Mouse (Mus musculus) stomach, embryonic 16.5 days (tissue): ENCODE data around the gene Ilf3. TPM values are rescaled to one million over a fixed set of nuclear protein-coding genes. Genes with fewer than 3 reads are reported as not detected.

Source experiments
- ATAC-seq: fragments of 200-750 bp; cut with Nextera tagmentation; 2 replicates; pipeline ENCODE4 v1.8.0; 2017; ENCODE audit warnings: moderate number of reproducible peaks, moderate TSS enrichment; ENCODE audit not compliant: insufficient read depth, low FRiP score
- H3K27ac ChIP-seq: fragments of 300-500 bp; sonication (generic); 2 replicates; pipeline ENCODE4 v1.5.1; 2014; ENCODE audit warnings: low read length
- H3K27me3 ChIP-seq: fragments of 300-500 bp; sonication (generic); 2 replicates; pipeline ENCODE4 v1.6.1; 2014; ENCODE audit warnings: low read length, control low read depth, mixed read lengths; ENCODE audit not compliant: control insufficient read depth, insufficient read depth
- H3K36me3 ChIP-seq: fragments of 300-500 bp; sonication (generic); 2 replicates; pipeline ENCODE4 v1.6.1; 2014; ENCODE audit warnings: low read length; ENCODE audit not compliant: control insufficient read depth, insufficient read depth
- H3K4me1 ChIP-seq: fragments of 300-500 bp; sonication (generic); 2 replicates; pipeline ENCODE4 v1.6.1; 2014; ENCODE audit warnings: low read length, control low read depth, mixed read lengths; ENCODE audit not compliant: control insufficient read depth, insufficient read depth
- H3K4me2 ChIP-seq: fragments of 300-500 bp; sonication (generic); 2 replicates; pipeline ENCODE4 v1.6.1; 2014; ENCODE audit warnings: low read depth, low read length, mixed read lengths
- H3K4me3 ChIP-seq: fragments of 300-500 bp; sonication (generic); replicated peaks from 2 replicates; pipeline ENCODE4 v1.5.1; 2014; ENCODE audit warnings: mild to moderate bottlenecking, low read length
- H3K9ac ChIP-seq: fragments of 300-500 bp; sonication (generic); 2 replicates; pipeline ENCODE4 v1.6.1; 2014; ENCODE audit warnings: low read length
- H3K9me3 ChIP-seq: fragments of 300-500 bp; sonication (generic); replicated peaks from 2 replicates; pipeline ENCODE4 v1.6.1; 2016; ENCODE audit warnings: low read length, control low read depth; ENCODE audit not compliant: control insufficient read depth
- WGBS: fragments of 180-500 bp; shearing (Covaris S2); extraction: QIAGEN DNeasy Blood & Tissue Kit; methylation state at CpG from one replicate; pipeline ENCODE4 v1.1.7; 2014; 5-methylcytosine and 5-hydroxymethylcytosine counted together
- polyA plus RNA-seq: library from polyadenylated mRNA; unstranded; fragments of >200 nt; fragmentation: Nextera tagmentation; extraction: Ambion mirVana; gene quantifications from 2 replicates; pipeline ENCODE4 v1.2.1, GENCODE M21; 2015

The Ilf3 gene
- polyA plus RNA-seq, 1 experiment from 2014 or later = 144 TPM

DNA sequence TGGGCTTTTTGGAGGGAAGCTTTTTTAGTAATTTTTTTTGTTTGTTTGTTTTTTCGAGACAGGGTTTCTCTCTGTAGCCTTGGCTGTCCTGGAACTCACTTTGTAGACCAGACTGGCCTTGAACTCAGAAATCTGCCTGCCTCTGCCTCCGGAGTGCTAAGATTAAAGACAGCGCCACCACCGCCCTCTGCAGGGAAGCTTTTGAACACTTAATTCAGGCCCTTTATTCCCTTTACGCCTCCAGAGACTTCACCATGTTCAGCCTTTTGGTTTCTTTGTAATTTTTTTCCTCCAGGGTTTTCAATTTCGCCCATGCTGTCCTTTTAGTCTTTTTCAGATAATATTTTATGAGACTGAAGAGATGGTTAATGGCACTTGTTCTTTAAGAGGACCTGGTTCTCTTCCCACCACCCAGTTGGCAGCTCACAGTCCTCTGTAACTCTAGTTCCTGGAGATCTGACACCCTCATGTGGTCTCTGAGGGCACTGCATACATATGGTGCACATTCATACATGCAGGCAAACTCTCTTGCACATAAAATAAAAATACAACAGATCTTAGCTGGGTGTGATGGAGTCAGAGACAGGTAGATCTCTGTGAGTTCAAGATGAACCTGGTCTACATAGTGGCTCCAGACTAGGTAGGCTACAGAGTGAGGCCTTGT, 77.5 kb downstream of the Ilf3 start:
- no peak for ATAC-seq
- no peak overlapping the region for H3K9ac ChIP-seq
- no peak overlapping the region for H3K4me3 ChIP-seq
- WGBS = 95% methylated on average over 6 of the region's 6 CpGs
- H3K36me3 ChIP-seq = no peaks in the 10 kb centered on the region
- peaks cover 6% of the 10 kb centered on the region for H3K4me1 ChIP-seq
- H3K27me3 ChIP-seq = no peaks in the 10 kb centered on the region
- no peaks in the 10 kb centered on the region for H3K9me3 ChIP-seq
- no peak overlapping the region for H3K27ac ChIP-seq
- no peak overlapping the region for H3K4me2 ChIP-seq

DNA sequence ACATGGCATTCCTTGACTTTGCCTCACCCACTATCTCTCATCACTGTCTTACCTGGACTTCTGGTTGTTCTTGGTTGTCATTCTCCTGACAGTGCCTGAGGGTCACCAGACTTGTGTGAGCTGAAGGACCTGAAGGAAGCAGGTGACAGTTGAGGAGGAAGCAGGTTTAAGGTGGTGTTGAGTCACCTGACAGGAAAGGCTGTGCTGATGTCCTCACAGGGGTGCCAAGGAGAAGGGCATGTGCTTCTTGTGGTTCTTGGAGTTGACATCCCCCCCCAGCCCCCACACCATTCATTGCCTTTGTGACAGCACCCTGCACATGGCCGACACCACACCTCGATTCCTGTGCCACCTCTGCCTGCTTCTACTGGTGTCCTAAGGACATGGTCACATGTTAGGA, 80.1 kb downstream of the Ilf3 start:
- Histone ChIP-seq H3K36me3 (no peaks in the 10 kb centered on the region), H3K9ac (no peak overlapping the region), H3K27ac (no peak overlapping the region), H3K4me1 (peaks cover 18% of the 10 kb centered on the region), H3K4me2 (no peak overlapping the region), H3K4me3 (no peak overlapping the region), H3K27me3 (no peaks in the 10 kb centered on the region), H3K9me3 (no peaks in the 10 kb centered on the region)
- no peak for ATAC-seq
- 90% methylated on average over 2 of the region's 2 CpGs for WGBS

DNA sequence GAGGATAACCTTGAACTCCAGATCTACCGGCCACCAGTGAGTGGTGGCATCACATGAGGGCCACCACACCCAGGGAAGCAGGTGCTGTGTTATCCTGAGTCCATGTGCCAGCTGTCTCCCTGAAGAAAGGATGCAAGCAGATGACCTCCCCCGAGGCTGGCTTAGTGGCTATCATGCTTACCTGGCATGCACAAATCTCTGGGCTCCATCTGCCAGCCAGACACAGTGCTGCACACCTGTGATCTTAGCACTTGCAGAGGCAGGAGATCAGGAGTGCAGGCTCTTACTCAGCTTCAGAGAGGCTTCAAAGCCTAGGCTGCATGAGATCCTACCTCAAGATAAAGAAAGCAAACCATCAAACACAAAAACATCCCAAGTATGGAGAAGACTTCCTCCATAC, 82.0 kb downstream of the Ilf3 start:
- Histone ChIP-seq H3K9me3 (no peaks in the 10 kb centered on the region), H3K9ac (no peak overlapping the region), H3K36me3 (no peaks in the 10 kb centered on the region), H3K27me3 (no peaks in the 10 kb centered on the region), H3K4me3 (no peak overlapping the region), H3K4me2 (no peak overlapping the region), H3K4me1 (peaks cover 18% of the 10 kb centered on the region), H3K27ac (peak overlapping the region; percentile 24)
- no peak for ATAC-seq
- WGBS = 79% methylated on average over 2 of the region's 2 CpGs

DNA sequence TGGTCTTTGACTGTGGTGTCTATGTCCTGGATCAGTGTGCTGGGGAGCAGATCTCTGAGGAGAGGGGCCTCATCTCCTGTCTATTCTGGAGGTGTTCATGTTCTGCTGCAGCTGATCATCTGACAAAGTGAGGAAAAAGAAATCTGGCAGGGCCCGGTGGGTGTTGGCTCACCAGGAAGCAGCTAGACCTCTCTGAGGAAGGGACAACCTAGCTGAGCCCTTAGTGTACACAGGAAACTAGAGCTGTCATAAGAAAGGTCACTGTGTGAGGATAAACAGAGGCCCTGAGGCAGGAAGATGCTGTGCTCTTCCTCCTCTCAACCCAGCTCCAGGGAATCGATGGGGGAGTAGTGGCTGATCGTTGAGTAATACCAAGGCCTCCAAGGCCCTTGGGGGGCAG, 82.6 kb downstream of the Ilf3 start:
- H3K9me3 ChIP-seq = no peaks in the 10 kb centered on the region
- no peak overlapping the region for H3K4me3 ChIP-seq
- H3K27me3 ChIP-seq = no peaks in the 10 kb centered on the region
- ATAC-seq = 0 out of 2 replicates have a peak, but pooled peaks have one; percentile 34
- peaks cover 19% of the 10 kb centered on the region for H3K4me1 ChIP-seq
- no peak overlapping the region for H3K9ac ChIP-seq
- H3K4me2 ChIP-seq = no peak overlapping the region
- 65% methylated on average over 3 of the region's 3 CpGs for WGBS
- no peaks in the 10 kb centered on the region for H3K36me3 ChIP-seq
- peak overlapping the region; percentile 24 for H3K27ac ChIP-seq

DNA sequence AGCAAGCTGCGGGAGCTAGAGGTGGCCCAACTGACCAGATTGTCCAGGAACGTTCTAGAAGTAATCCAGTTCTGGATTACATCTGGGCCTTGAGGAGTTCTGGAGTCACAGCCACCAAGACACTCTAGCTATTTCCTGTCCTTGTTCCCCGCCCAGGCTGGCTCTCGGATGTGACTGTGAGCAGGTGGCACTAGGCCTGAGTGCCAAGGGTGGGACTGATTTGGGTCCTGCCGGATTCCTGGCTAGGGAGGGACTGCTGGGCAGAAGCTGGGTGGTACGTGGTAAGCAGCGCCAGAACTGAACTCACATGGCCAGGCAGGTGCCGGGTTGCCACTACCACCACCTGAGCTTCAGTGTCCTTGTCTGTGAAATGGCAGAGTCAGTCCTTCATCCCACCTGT, 83.7 kb downstream of the Ilf3 start:
- Histone ChIP-seq H3K27ac (peak overlapping the region; percentile 12; the same call in 1 of the 2 replicates), H3K9me3 (no peaks in the 10 kb centered on the region), H3K4me2 (no peak overlapping the region), H3K4me3 (no peak overlapping the region), H3K27me3 (no peaks in the 10 kb centered on the region), H3K4me1 (peaks cover 23% of the 10 kb centered on the region), H3K9ac (0 out of 2 replicates have a peak overlapping the region, but pooled peaks have one; percentile 25), H3K36me3 (no peaks in the 10 kb centered on the region)
- 74% methylated on average over 8 of the region's 8 CpGs for WGBS
- peak; percentile 22; the same call in 1 of the 2 replicates for ATAC-seq

DNA sequence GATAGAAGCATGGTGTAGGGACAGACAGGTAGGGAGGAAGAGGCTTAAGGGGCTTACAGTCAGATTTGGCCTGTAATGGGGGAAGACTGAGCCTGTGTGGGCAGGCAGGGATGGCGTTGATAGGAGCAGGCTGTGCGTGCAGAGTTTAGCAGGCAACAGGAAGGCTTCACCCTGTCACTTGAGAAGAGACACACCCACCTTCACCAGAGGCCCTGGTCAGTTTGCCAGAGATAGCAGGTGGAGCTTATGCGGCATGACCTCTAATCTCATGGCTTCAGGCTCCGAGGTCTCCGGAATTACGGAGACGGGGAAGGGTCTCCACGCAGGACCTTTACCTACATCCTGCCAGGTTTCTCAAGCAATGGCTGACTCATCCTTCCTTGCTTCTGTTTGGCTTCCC, 84.2 kb downstream of the Ilf3 start:
- H3K4me1 ChIP-seq = peaks cover 23% of the 10 kb centered on the region
- H3K9me3 ChIP-seq = no peaks in the 10 kb centered on the region
- 34% methylated on average over 8 of the region's 8 CpGs for WGBS
- no peaks in the 10 kb centered on the region for H3K36me3 ChIP-seq
- H3K27ac ChIP-seq = peak overlapping the region; percentile 12; the same call in 1 of the 2 replicates
- no peak overlapping the region for H3K9ac ChIP-seq
- no peak overlapping the region for H3K4me3 ChIP-seq
- ATAC-seq = peak; percentile 35; the same call in 1 of the 2 replicates
- H3K4me2 ChIP-seq = no peak overlapping the region
- no peaks in the 10 kb centered on the region for H3K27me3 ChIP-seq

DNA sequence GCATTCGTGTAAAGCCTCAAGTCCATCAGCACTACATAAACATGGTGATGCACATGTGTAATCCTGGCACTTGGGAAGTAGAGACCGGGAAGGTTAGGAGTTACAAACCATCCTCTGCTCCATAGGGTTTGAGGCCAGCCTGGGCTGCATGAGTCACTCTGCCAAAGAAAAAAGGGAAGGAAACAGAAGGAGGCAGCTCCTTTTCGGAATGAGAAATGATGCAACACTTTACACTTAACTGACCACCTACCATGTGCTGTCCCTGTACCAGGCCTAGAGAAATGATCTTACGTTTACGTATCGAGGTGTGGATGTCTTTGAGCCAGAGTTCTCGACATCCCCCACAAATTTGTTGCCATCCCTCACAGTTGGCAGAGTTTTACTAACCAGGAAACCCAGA, 85.3 kb downstream of the Ilf3 start:
- Histone ChIP-seq H3K27me3 (no peaks in the 10 kb centered on the region), H3K9ac (no peak overlapping the region), H3K36me3 (no peaks in the 10 kb centered on the region), H3K4me2 (no peak overlapping the region), H3K27ac (no peak overlapping the region), H3K4me3 (no peak overlapping the region), H3K9me3 (no peaks in the 10 kb centered on the region), H3K4me1 (peaks cover 23% of the 10 kb centered on the region)
- 78% methylated on average over 7 of the region's 7 CpGs for WGBS
- no peak for ATAC-seq

DNA sequence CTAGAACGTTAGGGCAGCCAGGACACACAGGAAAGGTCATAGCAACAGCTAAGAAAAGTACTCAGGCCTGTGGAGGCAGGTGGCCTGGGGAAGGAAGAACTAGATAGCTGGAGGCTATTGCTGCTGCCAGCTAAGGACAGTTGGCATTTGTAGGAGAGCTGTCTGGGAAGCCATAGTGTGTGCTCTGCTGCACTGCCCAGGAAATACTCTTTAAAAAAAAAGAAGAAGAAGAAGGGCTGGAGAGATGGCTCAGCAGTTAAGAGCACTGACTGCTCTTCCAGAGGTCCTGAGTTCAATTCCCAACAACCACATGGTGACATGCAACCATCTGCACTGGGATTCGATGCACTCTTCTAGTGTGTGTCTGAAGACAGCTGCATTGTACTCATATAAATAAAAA, 85.8 kb downstream of the Ilf3 start:
- H3K4me2 ChIP-seq = no peak overlapping the region
- H3K9me3 ChIP-seq = no peaks in the 10 kb centered on the region
- H3K9ac ChIP-seq = no peak overlapping the region
- WGBS = 84% methylated on average over 2 of the region's 2 CpGs
- no peak overlapping the region for H3K4me3 ChIP-seq
- H3K36me3 ChIP-seq = no peaks in the 10 kb centered on the region
- no peak for ATAC-seq
- H3K27ac ChIP-seq = no peak overlapping the region
- peaks cover 23% of the 10 kb centered on the region for H3K4me1 ChIP-seq
- no peaks in the 10 kb centered on the region for H3K27me3 ChIP-seq

DNA sequence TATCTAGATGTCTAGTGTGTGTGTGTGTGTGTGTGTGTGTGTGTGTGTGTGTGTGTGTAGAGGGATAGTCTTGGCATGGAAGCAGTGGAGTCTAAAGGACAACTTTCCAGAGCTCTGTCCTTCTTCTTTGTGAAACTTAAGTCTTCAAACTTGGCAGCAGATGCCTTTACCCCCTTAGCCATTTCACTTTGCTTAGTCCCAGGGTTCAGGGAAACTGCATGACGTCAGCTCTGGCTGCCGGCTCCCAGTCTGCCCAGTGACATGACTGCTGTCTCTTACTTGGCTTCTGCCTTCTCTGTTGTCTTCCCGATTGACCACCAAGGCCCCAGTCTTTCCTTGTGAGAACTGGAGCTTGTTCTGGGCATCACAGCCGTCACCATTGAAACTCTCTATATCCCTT, 86.9 kb downstream of the Ilf3 start:
- no peaks in the 10 kb centered on the region for H3K27me3 ChIP-seq
- H3K9me3 ChIP-seq = no peaks in the 10 kb centered on the region
- WGBS = 70% methylated on average over 4 of the region's 4 CpGs
- H3K4me1 ChIP-seq = peaks cover 23% of the 10 kb centered on the region
- no peak overlapping the region for H3K4me2 ChIP-seq
- no peak for ATAC-seq
- no peak overlapping the region for H3K4me3 ChIP-seq
- H3K27ac ChIP-seq = peak overlapping the region; percentile 38; the same call in 1 of the 2 replicates
- no peak overlapping the region for H3K9ac ChIP-seq
- H3K36me3 ChIP-seq = 0 out of 2 replicates have a peak, but pooled peaks cover 3% of the 10 kb centered on the region
